Mouse (Mus musculus): ENCODE measurements at regions not wholly inside any gene's neighbourhood (a gene's known extent, or its start where the extent isn't known, plus 50 kb on each side); places are given as distances from the start of the nearest gene placed in this dataset.
A peak's percentile ranks its signal among the peaks of the same experiment; 100 is the strongest.

- DNase-seq, result peak; percentile 1
Observed at GRCm38 (mm10) chrX:4899187-4899586, 52.7 kb upstream of the Btbd35f27 start.
